Comparison of ENCODE assay signal across 25 mouse cellular contexts in the genomic region with DNA sequence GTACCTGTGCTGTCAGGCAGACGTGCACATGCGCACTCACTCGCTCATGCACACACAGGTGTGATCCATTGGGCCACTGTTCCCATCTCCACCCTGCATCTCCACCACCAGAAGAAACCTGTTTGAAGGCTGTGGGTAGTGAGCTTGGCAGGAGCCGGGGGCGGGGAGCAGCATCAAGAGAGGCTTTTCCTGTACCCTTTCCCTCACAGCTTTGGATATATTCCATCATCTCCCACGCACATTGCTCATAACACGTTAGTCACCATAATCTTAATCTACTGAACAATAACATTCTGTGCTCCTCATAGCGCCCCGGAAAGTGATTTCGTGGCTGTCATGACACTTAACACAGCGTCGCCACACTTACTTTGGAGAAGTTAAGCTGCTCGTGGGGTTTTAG. TPM values are rescaled to one million over a fixed set of nuclear protein-coding genes. Genes with fewer than 3 reads are reported as not detected.
DNase-seq lines count a peak whose midpoint lies in the region; TF ChIP-seq lines count a peak whose summit lies in the region.
"Had no signal": no experiment of that assay in that cellular context is flagged by ENCODE, and none has a peak within 500 bp of the region (broad histone marks: within the 10 kb centered on the region; RNA-seq: fewer than 3 reads in every experiment).

No protein-coding gene starts in this region.

- no peak for TF ChIP-seq CTCF in gastrocnemius, adult 2 months (IDR thresholded peaks at IDR 0.05)

- peak; percentile 69 to 71 for DNase-seq in left cerebral cortex, adult 18-20 months (ENCODE audit: low spot score in 2 of 2)
- no peak for DNase-seq in left cerebral cortex, postnatal 10 days (ENCODE audit: extremely low spot score in 1 of 2, low spot score in 2 of 2)
- peak; percentile 68 for DNase-seq in fat pad, adult 2 months (ENCODE audit: extremely low read depth, low read depth, low spot score)
- DNase-seq in layer of hippocampus, adult 9-11 months: peak; percentile 71
- peak; percentile 34 for DNase-seq in right cerebral cortex, postnatal 14 days
- no peak for DNase-seq in adrenal gland, adult 2 months
- no peak for DNase-seq in adrenal gland, adult 8-10 months
- DNase-seq in gastrocnemius, adult 2 months: no peak
- DNase-seq: adrenal gland, postnatal 25 days; cerebellum, adult 11-12 months; cerebellum, postnatal 14 days; embryo, embryonic 11 days; forebrain, postnatal 0 days; gastrocnemius, postnatal 10 days; heart, adult 18-20 months; heart, postnatal 4 days; thymus, postnatal 14 days had no signal

- H3K4me3 ChIP-seq in gastrocnemius, adult 2 months: no peak overlapping the region
- H3K4me3 ChIP-seq: forebrain, embryonic 10.5 days; hindbrain, embryonic 15.5 days; limb, embryonic 15.5 days; liver, embryonic 15.5 days; midbrain, embryonic 12.5 days; neural tube, embryonic 13.5 days had no signal

- no peak overlapping the region for H3K27ac ChIP-seq in gastrocnemius, adult 2 months
- H3K27ac ChIP-seq: forebrain, embryonic 10.5 days; hindbrain, embryonic 15.5 days; kidney, postnatal 0 days; limb, embryonic 15.5 days; liver, embryonic 15.5 days; midbrain, embryonic 12.5 days; neural tube, embryonic 13.5 days; stomach, postnatal 0 days had no signal

- intact Hi-C loops in left cerebral cortex, postnatal 10 days (cut with DNase I): loop anchor here (5.0 kb wide), 1 partner anchor 180 kb away; a partner anchor contains a TSS
- intact Hi-C loops in gastrocnemius, adult 2 months (cut with DNase I): loop anchor here (5.0 to 10.0 kb wide), 2 partner anchors 180 to 242 kb away; a partner anchor contains a TSS

RNA-seq across cellular contexts. Expression of a gene that starts 27.2 kb away (rescaled TPM):
- 10 to 100 TPM; 38.7 to 41.3 TPM for total RNA-seq in left cerebral cortex, adult 18-20 months (2021)
- total RNA-seq in left cerebral cortex, postnatal 10 days (2021): 10 to 100 TPM; 40.6 to 42.0 TPM
- total RNA-seq in adrenal gland, adult 2 months (2021): 10 to 100 TPM; 81.2 to 90.9 TPM
- 11.8 and 14.4 TPM in 2 replicates for polyA plus RNA-seq in adrenal gland, adult 2 months (2012; rRNA removed)
- total RNA-seq in adrenal gland, adult 8-10 months (2022): 10 to 100 TPM; 68.9 to 89.3 (median 74.3) TPM
- total RNA-seq in gastrocnemius, adult 2 months (2021): 10 to 100 TPM; 68.9 to 69.1 TPM

Comparison
In these comparisons a context has a peak if more than half of its experiments do, and no peak if none do; other contexts are left out.
1. DNase-seq: peak in left cerebral cortex, adult 18-20 months (2 of 2), fat pad, adult 2 months (single experiment), layer of hippocampus, adult 9-11 months (single experiment) and right cerebral cortex, postnatal 14 days (single experiment); none in left cerebral cortex, postnatal 10 days (0 of 2), adrenal gland, adult 2 months (single experiment), adrenal gland, adult 8-10 months (single experiment) and gastrocnemius, adult 2 months (single experiment).